Mouse (Mus musculus): Measurements from ENCODE around the gene Serpinb1a.

The Serpinb1a gene

GRCm38 (mm10) chr13:32846221-32846620, 4.8 kb downstream of the Serpinb1a start:
- in situ Hi-C loops (cut with MboI; ENCODE audit: low sequenced_read_pairs): no loop called here

DNA sequence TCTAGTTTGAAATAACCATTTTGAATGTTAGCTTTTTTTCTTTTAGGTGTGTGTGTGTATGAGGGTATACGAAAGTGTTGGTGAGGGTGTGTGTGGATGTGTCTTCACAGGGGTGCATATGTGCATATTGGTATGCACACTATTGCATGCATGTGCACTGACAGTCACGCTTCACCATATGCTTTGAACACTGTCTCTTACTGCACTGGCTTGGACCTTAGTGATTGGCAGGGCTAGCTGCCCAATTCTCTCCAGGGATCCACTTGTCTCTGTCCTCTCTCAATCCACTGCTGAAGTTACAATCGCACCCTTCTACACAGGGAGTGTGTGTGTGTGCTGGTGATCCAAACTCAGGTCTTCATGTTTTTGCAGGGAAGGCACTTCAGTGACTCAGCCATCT, 9.6 kb downstream of the Serpinb1a start:
- in situ Hi-C loops (cut with MboI; ENCODE audit: low sequenced_read_pairs): no loop called here

DNA sequence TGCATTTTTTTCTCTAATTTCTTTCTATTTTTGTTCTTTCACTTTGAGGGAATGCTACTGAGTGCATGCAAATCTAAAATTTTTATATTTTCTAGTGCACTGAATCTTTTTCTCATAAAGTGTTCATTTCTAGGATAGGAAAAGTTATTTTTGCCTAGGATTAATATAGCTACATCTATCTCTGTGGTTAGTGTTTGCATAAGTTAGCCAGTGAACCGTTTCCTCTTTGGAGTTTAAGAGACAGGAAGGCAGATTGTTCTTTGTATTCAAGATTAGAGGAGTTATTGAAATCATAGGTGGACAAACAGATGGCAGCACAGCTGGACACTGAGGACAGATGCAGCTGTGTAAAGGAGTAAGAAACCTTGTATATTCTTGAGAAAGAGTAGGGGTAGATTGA, 11.7 kb downstream of the Serpinb1a start:
- in situ Hi-C loops (cut with MboI; ENCODE audit: low sequenced_read_pairs): no loop called here

DNA sequence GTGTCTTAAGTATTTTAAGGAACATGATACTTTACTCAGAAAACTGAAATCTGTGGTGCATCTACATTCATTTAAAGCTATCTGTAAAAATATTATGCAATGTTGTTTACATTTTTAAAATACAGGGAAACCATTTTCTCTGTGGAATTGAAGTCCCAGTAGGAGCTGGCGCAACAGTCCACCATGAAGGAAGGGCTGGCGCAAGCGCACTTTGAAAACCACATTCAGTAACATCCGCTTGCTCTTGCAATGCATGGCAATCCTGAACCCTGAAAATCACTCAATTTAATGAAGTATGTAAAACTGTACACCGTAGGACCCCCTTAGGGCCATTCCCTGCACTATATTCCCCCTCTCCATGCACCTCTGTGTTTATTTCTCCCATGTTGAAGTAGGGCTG, 16.5 kb downstream of the Serpinb1a start:
- in situ Hi-C loops (cut with MboI; ENCODE audit: low sequenced_read_pairs): no loop called here

DNA sequence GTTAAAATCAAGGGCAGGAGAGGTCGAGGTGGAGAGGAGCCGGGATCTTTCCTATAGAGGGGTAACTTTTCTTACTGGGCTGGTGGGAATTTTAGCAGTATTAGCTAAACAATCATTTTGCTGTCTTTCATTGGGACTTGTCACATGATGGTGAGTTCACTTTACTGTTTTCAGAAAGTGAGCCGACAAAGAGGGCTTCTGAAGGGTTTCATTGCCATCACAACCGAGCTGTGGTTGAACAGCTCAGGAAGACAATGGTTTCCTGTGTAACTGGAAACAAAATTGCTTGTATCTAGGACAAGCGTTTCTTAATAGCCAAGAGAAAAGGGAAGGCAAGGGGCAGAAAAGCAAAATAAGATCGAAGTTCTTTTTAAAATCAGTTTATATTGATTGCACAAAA, 17.7 kb downstream of the Serpinb1a start:
- in situ Hi-C loops (cut with MboI; ENCODE audit: low sequenced_read_pairs): no loop called here

GRCm38 (mm10) chr13:32832776-32833175, 18.2 kb downstream of the Serpinb1a start:
- in situ Hi-C loops (cut with MboI; ENCODE audit: low sequenced_read_pairs): no loop called here

DNA sequence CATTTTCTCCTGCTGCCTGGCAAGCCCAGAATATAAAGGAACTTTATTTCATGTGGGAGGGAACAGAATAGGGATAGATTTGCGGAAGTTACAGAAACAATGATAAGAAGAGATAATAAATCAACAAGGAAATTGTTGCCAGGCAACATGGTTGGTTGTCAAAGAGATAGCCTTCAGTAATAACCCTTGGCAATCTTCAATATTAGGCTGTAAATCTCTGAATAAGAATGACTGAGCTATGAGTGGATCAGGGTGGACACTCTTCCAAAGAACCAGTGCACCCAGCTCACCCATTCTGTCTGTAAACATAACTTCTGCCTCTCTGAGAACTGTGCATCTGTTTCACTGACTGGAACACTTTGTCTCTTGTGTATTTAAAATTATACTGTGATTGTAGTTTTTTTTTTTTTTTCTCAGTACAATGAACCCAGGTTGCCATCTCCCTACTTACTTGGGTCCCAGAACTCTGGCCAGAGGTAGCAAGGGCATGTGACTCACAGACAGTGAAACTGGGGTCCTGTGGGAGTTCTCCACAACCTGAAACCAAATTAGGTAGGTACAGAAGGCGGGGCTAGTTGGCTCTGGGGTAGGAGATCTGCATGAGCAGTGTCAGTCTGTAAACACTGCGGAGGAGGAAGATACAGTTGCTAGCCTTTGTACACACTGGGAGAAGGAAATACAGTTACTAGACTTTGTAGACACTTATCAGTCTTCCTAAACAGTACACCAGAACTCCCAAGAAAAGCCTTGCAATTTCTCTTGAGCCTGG, 19.3 kb downstream of the Serpinb1a start:
- in situ Hi-C loops (cut with MboI; ENCODE audit: low sequenced_read_pairs): no loop called here

DNA sequence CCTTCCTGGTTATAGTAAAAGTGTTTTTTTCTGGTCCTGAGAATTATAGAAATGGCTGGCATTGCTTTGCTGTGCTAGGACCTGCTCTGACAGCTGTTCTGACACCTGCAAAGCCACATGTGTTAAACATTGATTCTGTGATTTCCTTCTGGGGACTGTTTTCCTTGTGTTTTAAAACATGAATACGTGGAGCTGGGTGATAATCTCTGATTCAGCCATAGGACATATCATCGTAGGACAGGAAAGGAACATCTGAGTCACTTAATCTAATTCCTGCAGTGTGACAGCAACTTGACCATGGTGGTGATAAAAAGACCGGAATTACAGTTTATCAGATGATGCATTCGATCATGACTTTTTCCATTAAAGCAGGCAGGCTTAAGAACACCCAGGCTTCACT, 22.1 kb downstream of the Serpinb1a start:
- in situ Hi-C loops (cut with MboI; ENCODE audit: low sequenced_read_pairs): no loop called here

GRCm38 (mm10) chr13:32827951-32828350, 23.0 kb downstream of the Serpinb1a start:
- in situ Hi-C loops (cut with MboI; ENCODE audit: low sequenced_read_pairs): no loop called here

DNA sequence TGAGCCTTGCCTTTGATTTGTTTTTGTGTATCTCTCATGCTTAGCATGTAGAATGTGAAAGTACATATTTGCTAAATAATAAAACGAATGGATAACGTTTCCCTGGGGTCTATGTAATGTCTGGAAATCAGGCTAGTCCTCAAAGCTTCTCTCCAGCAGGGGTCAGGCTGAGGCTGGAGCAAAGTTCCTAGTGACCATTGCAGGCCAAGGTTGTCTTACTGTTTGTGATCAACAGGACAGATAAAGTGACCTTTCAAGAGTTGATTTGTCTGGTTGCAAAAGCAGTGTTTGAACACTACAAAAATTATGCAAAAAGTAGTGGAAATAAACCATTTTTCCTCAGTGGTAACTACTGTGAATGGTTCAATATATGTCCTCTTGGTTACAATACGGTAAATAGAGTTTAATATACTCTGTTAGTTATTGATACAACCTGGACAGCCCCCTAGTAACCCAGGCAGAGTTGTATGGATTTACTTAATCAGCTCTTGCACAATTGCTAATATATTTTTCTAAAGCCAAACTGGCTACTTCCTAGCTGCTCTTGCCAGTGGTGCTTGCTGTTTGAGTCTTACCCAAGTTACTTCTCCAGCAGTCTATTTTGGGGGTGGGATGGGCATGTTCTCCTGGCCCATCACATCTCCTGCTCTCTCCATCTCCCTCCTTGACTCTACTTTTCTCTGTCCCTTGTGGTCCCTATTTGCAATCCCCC, 23.7 kb downstream of the Serpinb1a start:
- in situ Hi-C loops (cut with MboI; ENCODE audit: low sequenced_read_pairs): no loop called here

DNA sequence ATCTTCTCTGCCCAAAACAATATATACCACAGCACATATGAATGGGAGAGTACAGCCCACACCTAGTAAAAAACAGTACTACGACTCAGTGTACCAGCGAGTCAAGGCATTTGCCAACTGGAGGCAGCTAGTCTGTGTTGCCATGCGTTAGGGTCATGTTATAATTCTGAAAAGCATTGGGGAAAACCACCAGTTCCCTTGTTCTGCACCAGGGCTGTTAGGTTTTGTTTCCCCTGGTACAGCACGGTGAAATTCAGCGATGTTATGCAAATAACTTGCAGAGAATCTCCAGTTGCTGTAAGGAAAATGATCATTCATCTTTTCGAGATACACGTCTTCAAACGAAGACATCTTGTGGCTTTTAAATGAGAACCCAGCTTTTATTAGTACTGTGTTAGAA, 25.4 kb downstream of the Serpinb1a start:
- in situ Hi-C loops (cut with MboI; ENCODE audit: low sequenced_read_pairs): no loop called here

DNA sequence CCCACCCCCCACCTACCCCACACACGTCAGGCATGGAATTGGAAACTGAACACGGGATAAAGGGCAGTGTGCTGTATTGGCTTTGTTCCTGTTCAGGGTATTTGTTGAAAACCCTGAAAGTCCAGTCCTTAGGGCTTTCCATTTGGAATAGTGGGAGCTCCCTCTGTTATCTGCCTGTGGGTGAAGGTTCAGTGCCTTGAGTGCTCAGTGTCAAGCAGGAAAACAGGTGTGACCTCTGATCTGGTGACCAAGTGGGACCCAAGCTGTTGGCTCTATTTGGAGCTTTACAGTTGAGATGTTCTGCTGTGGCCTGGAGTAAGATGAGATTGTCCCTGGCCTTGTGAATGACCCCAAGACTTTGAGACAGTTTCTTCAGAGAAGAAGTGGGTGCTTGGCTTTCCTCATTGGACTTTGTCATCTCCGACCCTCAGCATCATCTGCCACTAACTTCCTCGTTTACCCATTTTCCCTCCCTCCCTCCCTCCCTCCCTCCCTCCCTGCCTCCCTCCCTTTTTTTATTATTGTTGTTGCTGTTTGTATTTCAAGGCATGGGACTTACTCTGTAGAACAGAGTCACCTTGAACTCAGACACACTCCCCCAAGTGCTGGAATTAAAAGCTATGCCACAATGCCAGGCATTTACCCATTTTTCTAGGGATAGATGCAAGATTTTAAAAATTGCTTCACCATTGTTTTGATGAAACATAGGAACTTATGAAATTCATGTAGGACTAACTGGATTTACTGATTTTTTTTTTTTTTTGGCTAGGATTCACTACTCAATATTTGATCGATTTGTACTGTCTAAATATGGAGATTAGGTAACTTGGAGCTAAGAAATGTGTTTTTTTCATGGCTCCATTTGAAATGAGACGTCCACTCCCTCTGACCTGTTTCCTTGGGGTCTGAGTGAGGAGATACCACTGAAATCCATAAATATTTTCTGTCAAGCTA, 26.3 kb downstream of the Serpinb1a start:
- in situ Hi-C loops (cut with MboI; ENCODE audit: low sequenced_read_pairs): no loop called here

GRCm38 (mm10) chr13:32823126-32823525, 27.9 kb downstream of the Serpinb1a start:
- in situ Hi-C loops (cut with MboI; ENCODE audit: low sequenced_read_pairs): no loop called here

DNA sequence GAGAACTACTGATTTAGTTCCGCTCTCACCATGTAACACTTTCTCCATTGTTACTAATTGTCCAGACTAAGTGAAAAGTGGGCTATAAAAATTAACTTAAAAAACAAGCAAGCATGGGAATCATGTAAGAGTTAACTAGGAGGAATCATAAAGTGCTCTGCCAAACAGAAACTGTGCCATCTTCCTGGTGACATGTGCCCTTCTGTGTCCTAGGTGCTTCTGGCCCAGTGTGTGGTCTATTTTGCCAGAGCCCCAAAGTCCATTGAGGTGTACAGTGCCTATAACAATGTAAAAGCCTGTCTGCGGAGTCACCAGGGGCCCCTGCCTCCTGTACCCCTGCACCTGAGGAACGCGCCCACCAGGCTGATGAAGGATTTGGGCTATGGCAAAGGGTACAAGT, 29.3 kb downstream of the Serpinb1a start:
- in situ Hi-C loops (cut with MboI; ENCODE audit: low sequenced_read_pairs): no loop called here

- in situ Hi-C loops (cut with MboI; ENCODE audit: low sequenced_read_pairs): no loop called here
Measured at GRCm38 (mm10) chr13:32819926-32820325, 31.1 kb downstream of the Serpinb1a start.

DNA sequence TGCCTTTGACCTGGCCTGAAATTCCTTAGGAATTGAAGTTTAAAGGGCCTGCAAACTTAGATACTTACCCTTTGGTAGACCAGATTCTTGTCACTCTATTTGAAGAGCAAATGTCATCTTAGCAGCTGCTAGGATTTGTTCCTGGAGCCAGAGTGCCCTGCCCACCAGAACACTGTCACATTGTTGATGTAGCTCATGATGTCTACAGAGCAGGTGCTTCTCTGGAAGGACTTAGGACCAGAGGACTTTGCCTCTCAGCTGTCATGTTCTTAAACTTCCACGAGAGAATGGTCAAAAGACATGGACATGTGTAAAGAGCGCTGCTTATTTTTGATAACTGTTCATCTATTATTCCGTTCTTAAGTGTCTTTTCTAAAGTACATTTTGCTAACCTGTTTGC, 31.7 kb downstream of the Serpinb1a start:
- in situ Hi-C loops (cut with MboI; ENCODE audit: low sequenced_read_pairs): no loop called here

DNA sequence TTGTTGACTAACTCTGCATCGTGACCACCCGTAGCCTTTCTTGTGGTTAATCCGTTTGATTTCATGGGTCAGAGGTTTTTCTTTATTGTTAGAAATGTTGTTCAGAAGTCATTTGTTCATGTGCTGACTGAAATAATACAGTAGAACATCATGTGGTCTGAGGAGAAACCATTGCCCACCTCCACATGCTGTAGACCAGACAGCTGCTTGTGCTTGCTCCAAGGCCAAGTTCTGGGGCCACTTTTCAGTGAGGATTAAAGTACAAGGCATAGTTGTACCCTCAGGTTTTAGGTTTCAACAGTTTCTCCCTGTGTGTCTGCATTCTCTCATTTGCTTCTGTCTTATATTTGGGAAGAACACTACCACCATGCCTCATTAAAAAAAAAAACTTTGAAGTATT, 43.4 kb downstream of the Serpinb1a start:
- in situ Hi-C loops (cut with MboI; ENCODE audit: low sequenced_read_pairs): no loop called here

GRCm38 (mm10) chr13:32806820-32807219, 44.2 kb downstream of the Serpinb1a start:
- in situ Hi-C loops (cut with MboI; ENCODE audit: low sequenced_read_pairs): no loop called here

DNA sequence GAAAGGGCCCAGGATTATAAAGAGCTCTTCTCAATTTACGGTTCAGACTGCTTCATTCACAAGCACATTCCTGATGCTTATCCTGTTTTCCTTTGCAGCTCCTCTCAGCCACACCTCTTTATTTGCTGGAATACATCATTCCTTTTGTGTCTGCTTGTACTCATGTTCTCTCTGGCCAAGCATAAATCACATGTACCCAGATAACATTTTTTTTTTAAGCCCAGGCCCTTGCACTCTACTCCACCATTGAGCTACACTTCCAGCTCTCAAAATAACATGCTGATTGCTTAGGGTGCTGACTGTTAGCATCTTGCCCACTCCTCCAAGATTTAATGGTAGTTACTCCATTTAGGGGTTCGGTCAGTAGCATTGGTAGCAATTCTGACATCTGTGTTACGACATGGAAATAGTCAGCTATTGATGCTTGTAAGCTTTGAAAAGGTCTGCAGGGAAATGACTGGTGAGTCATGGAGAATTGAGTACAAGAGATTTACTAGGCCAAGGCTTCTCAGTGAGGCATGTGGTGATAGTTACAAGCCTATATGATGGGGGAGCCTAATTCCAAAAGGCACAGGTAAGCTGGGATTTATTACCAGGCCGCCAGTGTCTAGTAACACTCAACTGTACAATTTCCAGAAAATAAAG, 47.2 kb downstream of the Serpinb1a start:
- in situ Hi-C loops (cut with MboI; ENCODE audit: low sequenced_read_pairs): no loop called here

DNA sequence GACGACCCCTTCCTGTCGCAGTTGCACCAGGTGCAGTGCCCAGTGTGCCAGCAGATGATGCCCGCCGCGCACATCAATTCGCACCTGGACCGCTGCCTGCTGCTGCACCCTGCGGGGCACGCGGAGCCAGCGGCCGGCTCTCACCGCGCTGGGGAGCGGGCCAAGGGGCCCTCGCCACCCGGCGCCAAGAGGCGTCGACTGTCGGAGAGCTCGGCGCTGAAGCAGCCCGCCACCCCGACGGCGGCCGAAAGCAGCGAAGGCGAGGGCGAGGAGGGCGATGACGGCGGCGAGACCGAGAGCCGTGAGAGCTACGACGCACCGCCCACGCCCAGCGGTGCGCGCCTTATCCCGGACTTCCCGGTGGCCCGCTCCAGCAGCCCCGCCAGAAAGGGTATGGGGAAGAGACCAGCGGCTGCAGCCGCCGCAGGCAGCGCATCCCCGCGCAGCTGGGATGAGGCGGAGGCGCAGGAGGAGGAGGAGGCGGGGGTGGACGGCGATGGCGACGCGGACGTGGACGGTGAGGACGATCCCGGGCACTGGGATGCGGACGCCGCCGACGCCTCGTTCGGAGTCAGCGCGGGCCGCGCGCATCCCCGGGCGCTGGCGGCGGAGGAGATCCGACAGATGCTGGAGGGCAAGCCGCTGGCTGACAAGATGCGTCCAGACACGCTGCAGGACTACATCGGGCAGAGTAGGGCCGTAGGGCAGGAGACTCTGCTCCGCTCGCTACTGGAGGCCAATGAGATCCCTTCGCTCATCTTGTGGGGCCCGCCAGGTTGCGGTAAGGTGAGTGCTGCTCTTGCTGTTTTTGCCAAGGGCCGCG, 48.5 kb downstream of the Serpinb1a start, which contains the start of gene D930007J09Rik:
D930007J09Rik (minus strand) TSS at position 591 of the 823 bp plus-strand sequence.
- in situ Hi-C loops (cut with MboI; ENCODE audit: low sequenced_read_pairs): no loop called here

Measured in CH12F3 (cell line).